Mouse (Mus musculus): ENCODE data around the gene Ppa2. TPM values are rescaled to one million over a fixed set of nuclear protein-coding genes. Genes with fewer than 3 reads are reported as not detected.

Ppa2 gene
- total RNA-seq (2023): 10 to 100 TPM; 15.7 to 18.0 TPM

GRCm38 (mm10) chr3:133309954-133310808, at the start of gene Ppa2:
Gene Ppa2 (plus strand): TSS chr3:133310110.

Other genes starting within 250 kb of the Ppa2 start
- 10 to 100 TPM; 27.8 to 30.2 TPM for gene Ints12, start 218.3 kb upstream of the Ppa2 start, total RNA-seq (2023)
- 1 to 10 TPM; 6.9 to 7.8 TPM for gene Gstcd, start 218.1 kb upstream of the Ppa2 start, total RNA-seq (2023)
- gene Arhgef38, start 75.2 kb upstream of the Ppa2 start, total RNA-seq (2023): not detected
- 100 to 1,000 TPM; 210 to 223 TPM for gene Tet2, start 235.0 kb downstream of the Ppa2 start, total RNA-seq (2023)

All from monocyte, adult 59 days (primary cell).